Mouse (Mus musculus): ENCODE measurements around the gene Ppp1r14c. TPM values are rescaled to one million over a fixed set of nuclear protein-coding genes. Genes with fewer than 3 reads are reported as not detected.
"Not testable (repeated sequence)": the region's sequence is repeated elsewhere in the genome, so short reads cannot be mapped to it uniquely, and the experiment has no call there.

Gene Ppp1r14c
- polyA plus RNA-seq, 2 experiments, result 5.2 to 13.8 TPM

DNA sequence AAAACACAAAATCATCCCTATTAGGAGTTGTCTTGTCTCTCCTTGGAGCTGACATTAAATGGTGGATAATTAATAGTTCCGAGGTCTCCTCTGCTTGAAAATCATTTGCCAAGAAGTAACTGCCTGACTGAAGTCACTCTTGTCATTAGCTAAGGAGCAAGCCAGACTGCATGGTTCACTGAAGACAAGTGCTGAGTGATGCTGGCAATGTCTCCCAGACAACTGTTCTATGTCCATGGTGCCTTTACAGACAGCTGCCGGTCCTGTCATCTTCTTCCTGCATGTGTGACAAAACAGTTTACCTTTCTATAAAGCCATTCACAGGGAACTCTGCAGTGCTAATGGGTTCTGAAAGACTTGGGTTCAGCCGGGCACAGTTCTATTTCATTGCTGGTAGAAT is 124.2 kb downstream of the Ppp1r14c start:
- Histone ChIP-seq H3K27me3 (ENCODE audit: control insufficient read depth, insufficient read depth, low read length) (no peaks in the 10 kb centered on the region), H3K4me1 (ENCODE audit: control insufficient read depth, insufficient read depth, low read length) (no peaks in the 10 kb centered on the region), H3K9ac (ENCODE audit: low read depth, low read length, severe bottlenecking) (no peak overlapping the region), H3K36me3 (ENCODE audit: control insufficient read depth, insufficient read depth, low read length) (no peaks in the 10 kb centered on the region), H3K4me2 (replicated peaks; ENCODE audit: low read depth, low read length, severe bottlenecking) (no peak overlapping the region), H3K9me3 (ENCODE audit: control insufficient read depth, low read length) (no peaks in the 10 kb centered on the region), H3K27ac (replicated peaks; ENCODE audit: low read depth, low read length) (no peak overlapping the region), H3K4me3 (replicated peaks; ENCODE audit: low read length) (no peak overlapping the region)
- DNase-seq (ENCODE audit: low spot score) (no peak), ATAC-seq (ENCODE audit: low FRiP score, low read depth) (no peak)
- WGBS, result 92% methylated on average over 3 of the region's 3 CpGs
- no peak for TF ChIP-seq POLR2A (IDR thresholded peaks at IDR 0.05; ENCODE audit: borderline replicate concordance, extremely low read depth, insufficient read depth, insufficient read length)

DNA sequence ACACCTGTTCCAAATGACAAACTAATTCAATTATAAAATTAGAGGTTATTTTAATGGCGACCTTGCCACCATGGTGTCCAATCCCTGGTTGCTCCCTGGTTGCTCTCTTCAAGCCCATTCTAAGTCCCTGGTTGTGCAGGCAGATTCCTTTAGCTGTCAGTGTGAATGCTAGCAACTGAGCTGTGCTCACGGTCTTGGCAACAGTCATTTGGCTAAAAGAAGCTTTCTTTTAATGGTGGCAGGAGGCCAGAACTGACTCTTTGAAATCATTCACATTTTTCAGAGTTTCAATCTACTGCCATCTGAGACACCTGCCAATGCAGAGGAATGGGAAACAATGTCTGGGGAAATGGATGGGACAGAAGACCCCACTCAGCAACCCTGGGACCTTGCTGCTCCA is 130.9 kb downstream of the Ppp1r14c start:
- Histone ChIP-seq H3K9me3 (ENCODE audit: control insufficient read depth, low read length) (no peaks in the 10 kb centered on the region), H3K27me3 (ENCODE audit: control insufficient read depth, insufficient read depth, low read length) (no peaks in the 10 kb centered on the region), H3K4me1 (ENCODE audit: control insufficient read depth, insufficient read depth, low read length) (no peaks in the 10 kb centered on the region), H3K36me3 (ENCODE audit: control insufficient read depth, insufficient read depth, low read length) (no peaks in the 10 kb centered on the region), H3K4me2 (replicated peaks; ENCODE audit: low read depth, low read length, severe bottlenecking) (no peak overlapping the region), H3K9ac (ENCODE audit: low read depth, low read length, severe bottlenecking) (no peak overlapping the region), H3K27ac (replicated peaks; ENCODE audit: low read depth, low read length) (no peak overlapping the region), H3K4me3 (replicated peaks; ENCODE audit: low read length) (no peak overlapping the region)
- DNase-seq (ENCODE audit: low spot score), result no peak
- WGBS, result 78% methylated on average over 2 of the region's 2 CpGs
- ATAC-seq (ENCODE audit: low FRiP score, low read depth), result no peak
- TF ChIP-seq POLR2A (IDR thresholded peaks at IDR 0.05; ENCODE audit: borderline replicate concordance, extremely low read depth, insufficient read depth, insufficient read length), result no peak

DNA sequence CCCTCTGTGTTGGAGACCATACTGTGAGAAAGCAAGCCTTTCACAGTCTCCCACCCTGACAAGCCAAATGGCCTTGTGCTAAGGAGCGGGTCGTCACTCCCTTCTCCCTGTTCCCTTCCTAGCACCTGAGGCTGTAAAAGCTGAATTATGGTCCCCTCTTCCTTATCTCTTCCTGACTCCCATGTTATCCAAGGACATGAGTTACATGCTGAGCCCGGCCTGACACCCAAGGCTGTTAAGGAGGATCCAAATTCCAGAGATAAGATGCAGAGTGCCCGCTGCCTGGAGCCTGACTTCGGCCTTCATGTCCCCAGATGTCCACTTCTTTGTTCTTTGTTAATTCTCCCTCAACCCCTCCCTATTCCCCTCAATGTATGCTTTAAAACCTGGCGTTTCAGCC is 135.0 kb downstream of the Ppp1r14c start:
- H3K9me3 ChIP-seq (ENCODE audit: control insufficient read depth, low read length); H3K27ac ChIP-seq (replicated peaks; ENCODE audit: low read depth, low read length); H3K9ac ChIP-seq (ENCODE audit: low read depth, low read length, severe bottlenecking); H3K4me1 ChIP-seq (ENCODE audit: control insufficient read depth, insufficient read depth, low read length); DNase-seq (ENCODE audit: low spot score); H3K36me3 ChIP-seq (ENCODE audit: control insufficient read depth, insufficient read depth, low read length); H3K4me3 ChIP-seq (replicated peaks; ENCODE audit: low read length); H3K4me2 ChIP-seq (replicated peaks; ENCODE audit: low read depth, low read length, severe bottlenecking); ATAC-seq (ENCODE audit: low FRiP score, low read depth); H3K27me3 ChIP-seq (ENCODE audit: control insufficient read depth, insufficient read depth, low read length): not testable (repeated sequence)
- 90% methylated on average over 5 of the region's 6 CpGs for WGBS

DNA sequence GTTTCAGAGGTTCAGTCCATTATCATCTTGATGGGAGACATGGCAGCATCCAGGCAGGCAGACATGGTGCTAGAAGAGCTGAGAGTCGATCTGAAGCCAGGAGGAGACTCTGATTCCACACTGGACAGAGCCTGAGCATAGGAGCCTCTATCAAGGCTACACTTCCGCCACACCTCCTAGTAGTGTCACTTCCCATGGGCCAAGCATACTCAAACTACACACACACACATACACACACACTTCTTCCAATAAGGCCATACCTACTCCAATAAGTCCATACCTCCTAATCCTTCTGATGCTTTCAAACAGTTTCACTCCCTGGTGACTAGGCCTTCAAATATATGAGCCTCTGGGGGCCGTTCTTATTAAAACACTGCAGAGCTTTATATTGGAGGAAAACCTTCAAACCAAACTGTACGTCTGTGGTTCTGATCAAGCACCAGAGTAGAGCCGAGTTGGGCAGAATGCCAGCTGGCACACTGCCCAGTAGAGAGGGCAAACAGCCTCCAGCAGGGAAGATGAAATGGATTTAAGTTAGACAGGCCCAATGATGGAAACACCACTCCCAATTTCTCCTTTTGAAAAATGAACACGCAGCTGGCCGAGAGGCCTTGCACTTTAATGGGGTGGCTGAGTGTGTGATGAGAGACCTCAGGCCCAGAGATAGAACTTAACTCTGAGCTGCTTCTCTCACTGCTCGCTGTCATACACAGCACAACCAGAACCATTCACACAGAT is 141.8 kb downstream of the Ppp1r14c start:
- WGBS, result 29% methylated on average over 8 of the region's 8 CpGs
- H3K36me3 ChIP-seq (ENCODE audit: control insufficient read depth, insufficient read depth, low read length), result no peaks in the 10 kb centered on the region
- H3K4me3 ChIP-seq (replicated peaks; ENCODE audit: low read length), result no peak overlapping the region
- H3K9ac ChIP-seq (ENCODE audit: low read depth, low read length, severe bottlenecking), result no peak overlapping the region
- no peaks in the 10 kb centered on the region for H3K27me3 ChIP-seq (ENCODE audit: control insufficient read depth, insufficient read depth, low read length)
- TF ChIP-seq POLR2A (IDR thresholded peaks at IDR 0.05; ENCODE audit: borderline replicate concordance, extremely low read depth, insufficient read depth, insufficient read length), result no peak
- H3K9me3 ChIP-seq (ENCODE audit: control insufficient read depth, low read length), result peaks cover 2% of the 10 kb centered on the region; the same call in 1 of the 2 replicates
- ATAC-seq (ENCODE audit: low FRiP score, low read depth) (peak; percentile 88), DNase-seq (ENCODE audit: low spot score) (peak; percentile 86)
- H3K27ac ChIP-seq (replicated peaks; ENCODE audit: low read depth, low read length), result no peak overlapping the region; the same call in 1 of the 2 replicates
- H3K4me1 ChIP-seq (ENCODE audit: control insufficient read depth, insufficient read depth, low read length), result peaks cover 12% of the 10 kb centered on the region
- H3K4me2 ChIP-seq (replicated peaks; ENCODE audit: low read depth, low read length, severe bottlenecking), result no peak overlapping the region

DNA sequence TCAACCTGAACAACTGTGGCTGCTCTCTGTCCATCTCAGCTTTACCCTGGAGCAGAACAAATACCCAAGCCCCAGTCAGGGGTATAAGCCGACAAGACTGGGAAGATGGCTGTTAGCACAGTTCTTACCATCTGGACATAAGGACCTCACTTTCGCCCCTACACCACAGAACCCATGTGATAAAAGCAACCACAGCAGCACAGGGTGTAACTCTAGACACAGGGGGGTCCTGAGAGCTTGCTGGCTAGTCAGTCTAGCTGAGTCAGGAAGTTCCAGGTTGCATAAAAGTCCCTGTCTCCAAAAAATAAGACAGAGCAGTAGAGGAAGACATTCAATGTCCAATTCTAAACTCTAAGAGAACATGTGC is 142.3 kb downstream of the Ppp1r14c start:
- 55% methylated on average over 2 of the region's 2 CpGs for WGBS
- no peak for TF ChIP-seq POLR2A (IDR thresholded peaks at IDR 0.05; ENCODE audit: borderline replicate concordance, extremely low read depth, insufficient read depth, insufficient read length)
- no peaks in the 10 kb centered on the region for H3K27me3 ChIP-seq (ENCODE audit: control insufficient read depth, insufficient read depth, low read length)
- H3K9ac ChIP-seq (ENCODE audit: low read depth, low read length, severe bottlenecking), result no peak overlapping the region
- no peak overlapping the region for H3K4me3 ChIP-seq (replicated peaks; ENCODE audit: low read length)
- no peaks in the 10 kb centered on the region for H3K36me3 ChIP-seq (ENCODE audit: control insufficient read depth, insufficient read depth, low read length)
- no peak overlapping the region; the same call in 1 of the 2 replicates for H3K27ac ChIP-seq (replicated peaks; ENCODE audit: low read depth, low read length)
- peaks cover 12% of the 10 kb centered on the region for H3K4me1 ChIP-seq (ENCODE audit: control insufficient read depth, insufficient read depth, low read length)
- peaks cover 2% of the 10 kb centered on the region; the same call in 1 of the 2 replicates for H3K9me3 ChIP-seq (ENCODE audit: control insufficient read depth, low read length)
- DNase-seq (ENCODE audit: low spot score) (no peak), ATAC-seq (ENCODE audit: low FRiP score, low read depth) (no peak; the same call in 1 of the 2 replicates)
- H3K4me2 ChIP-seq (replicated peaks; ENCODE audit: low read depth, low read length, severe bottlenecking), result no peak overlapping the region

Data from limb, embryonic 14.5 days (tissue).